Mouse (Mus musculus) erythroblast, embryonic 14.5 days (primary cell): ENCODE data around the gene Orc1. TPM values are rescaled to one million over a fixed set of nuclear protein-coding genes. Genes with fewer than 3 reads are reported as not detected.

Experiments used
- H3K27me3 ChIP-seq: 2 replicates; pipeline ENCODE4 v1.6.1; 2012; ENCODE audit warnings: inconsistent platforms; ENCODE audit not compliant: control insufficient read depth
- H3K36me3 ChIP-seq: 2 replicates; pipeline ENCODE4 v1.6.1; 2012; ENCODE audit warnings: mild to moderate bottlenecking, inconsistent platforms; ENCODE audit not compliant: control insufficient read depth
- H3K4me1 ChIP-seq: 2 replicates; pipeline ENCODE4 v1.6.1; 2012; ENCODE audit warnings: inconsistent platforms; ENCODE audit not compliant: control insufficient read depth
- H3K4me3 ChIP-seq: replicated peaks from 2 replicates; pipeline ENCODE3; 2012; ENCODE audit warnings: moderate library complexity, mild to moderate bottlenecking, inconsistent platforms
- H3K9me3 ChIP-seq: 2 replicates; pipeline ENCODE4 v1.6.1; 2012; ENCODE audit warnings: low read length, inconsistent platforms, mixed read lengths; ENCODE audit not compliant: control insufficient read depth
- GATA1 ChIP-seq: IDR thresholded peaks from 2 replicates; pipeline ENCODE4 v1.6.1; 2012; ENCODE audit warnings: low read length, inconsistent platforms, mixed read lengths
- TAL1 ChIP-seq: IDR thresholded peaks from 3 replicates; pipeline ENCODE4 v1.6.1; 2012; ENCODE audit warnings: low read length, inconsistent platforms, mixed read lengths
- polyA plus RNA-seq: library from polyadenylated mRNA; stranded (reverse); fragments of >175 nt; gene quantifications from 2 replicates; pipeline ENCODE4 v1.2.3, GENCODE M21; 2012

Gene Orc1
- 1.0 and 1.3 TPM in 2 replicates for polyA plus RNA-seq

DNA sequence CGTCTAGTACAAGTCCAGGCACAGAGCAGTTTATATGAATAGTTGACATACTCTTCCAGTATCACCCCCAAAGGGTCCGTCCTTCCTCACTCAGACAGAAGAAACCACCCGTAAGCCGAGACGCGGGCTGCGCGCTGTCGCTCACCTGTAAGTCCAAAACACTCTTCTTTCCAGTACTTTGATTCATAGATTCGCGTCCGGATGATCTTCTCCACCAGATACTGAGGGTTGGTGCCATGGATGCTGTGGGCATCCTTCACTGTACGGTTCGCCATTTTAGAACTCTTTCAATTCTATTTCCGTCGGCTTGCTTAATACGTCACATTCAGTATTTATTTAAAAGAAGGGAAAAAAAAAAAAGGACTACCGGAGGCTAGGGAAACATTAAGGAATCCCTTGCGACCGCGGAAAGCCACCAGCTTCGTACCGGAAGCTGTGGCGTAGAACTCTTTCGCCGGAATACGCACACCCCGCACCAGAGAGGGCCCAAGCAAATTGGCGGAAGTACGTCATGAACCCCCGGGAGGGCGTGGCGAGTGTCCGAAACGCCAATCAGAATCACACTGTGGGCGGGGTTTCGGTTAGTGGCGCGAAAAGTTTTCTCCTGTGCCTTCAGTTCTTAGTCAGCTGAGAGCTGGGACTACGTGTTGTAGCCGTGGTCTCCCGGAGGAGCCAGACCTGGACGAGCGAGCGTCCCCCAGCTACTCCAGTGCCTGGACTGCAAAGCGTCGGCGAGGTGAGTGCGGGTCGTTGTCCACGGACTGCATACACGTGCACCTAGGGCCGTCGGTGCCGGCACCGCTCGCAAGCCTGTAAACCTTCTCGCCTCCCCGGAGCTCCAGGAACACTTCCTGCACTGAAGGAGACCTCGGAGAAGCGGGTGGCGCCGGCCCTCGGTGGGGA is at the start of gene Orc1, which contains the start of gene Prpf38a:
Gene Orc1, plus strand, starts transcription at position 584 of the 903 bp plus-strand sequence.
Gene Prpf38a, minus strand, starts transcription at position 497 of the 903 bp plus-strand sequence.
- Histone ChIP-seq H3K4me3 (peak within 1 kb of the TSS; percentile 98), H3K4me1 (peaks cover 44% of the 10 kb centered on the region), H3K9me3 (peaks cover 10% of the 10 kb centered on the region), H3K36me3 (peaks cover 63% of the 10 kb centered on the region), H3K27me3 (no peaks in the 10 kb centered on the region)
- no peak for TF ChIP-seq TAL1
- no peak for TF ChIP-seq GATA1

DNA sequence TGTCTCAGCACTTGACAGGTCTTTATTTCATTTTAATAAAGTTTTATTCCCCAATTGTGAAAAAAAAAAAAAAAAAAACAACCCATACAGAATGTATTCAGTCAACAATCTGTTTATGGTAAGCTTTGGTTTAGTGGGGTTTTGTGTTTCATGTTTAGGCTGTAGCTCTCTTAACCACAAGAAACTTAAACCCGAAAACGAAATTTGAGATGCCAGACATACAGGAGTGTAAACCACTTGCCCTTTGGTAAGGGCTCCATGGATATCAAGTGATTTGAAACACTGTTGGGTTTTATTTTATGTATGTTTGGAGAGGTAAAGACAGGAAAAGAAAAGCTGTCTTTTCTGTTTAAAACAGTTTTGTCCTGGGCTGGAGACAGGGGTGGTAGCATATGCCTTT is 39.5 kb upstream of the Orc1 start:
- Histone ChIP-seq H3K9me3 (no peaks in the 10 kb centered on the region), H3K4me3 (no peak overlapping the region), H3K36me3 (peaks cover 12% of the 10 kb centered on the region), H3K27me3 (no peaks in the 10 kb centered on the region), H3K4me1 (no peaks in the 10 kb centered on the region)
- TF ChIP-seq GATA1 (no peak), TAL1 (no peak)

DNA sequence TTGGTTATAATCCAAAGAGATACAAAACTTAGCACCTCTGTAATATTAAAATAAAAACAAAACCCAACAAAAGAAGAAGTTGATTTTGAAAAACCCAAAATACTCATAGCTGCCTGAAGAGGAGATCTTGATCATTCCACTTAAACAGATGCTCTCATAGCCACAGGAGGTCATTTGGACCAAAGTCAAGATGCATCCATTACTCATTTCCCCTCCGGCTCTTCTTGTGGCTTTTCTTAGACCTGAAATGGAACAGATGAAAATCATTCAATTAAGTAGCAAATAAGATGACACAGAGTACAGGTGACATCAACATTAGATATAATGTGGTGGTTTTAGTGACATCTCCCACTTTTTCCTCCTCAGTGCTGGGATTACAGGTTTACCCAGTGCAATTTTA is 14.2 kb upstream of the Orc1 start:
- Histone ChIP-seq H3K27me3 (no peaks in the 10 kb centered on the region), H3K9me3 (no peaks in the 10 kb centered on the region), H3K4me3 (no peak overlapping the region), H3K4me1 (no peaks in the 10 kb centered on the region), H3K36me3 (peaks cover 100% of the 10 kb centered on the region)
- TF ChIP-seq GATA1 (no peak), TAL1 (no peak)

DNA sequence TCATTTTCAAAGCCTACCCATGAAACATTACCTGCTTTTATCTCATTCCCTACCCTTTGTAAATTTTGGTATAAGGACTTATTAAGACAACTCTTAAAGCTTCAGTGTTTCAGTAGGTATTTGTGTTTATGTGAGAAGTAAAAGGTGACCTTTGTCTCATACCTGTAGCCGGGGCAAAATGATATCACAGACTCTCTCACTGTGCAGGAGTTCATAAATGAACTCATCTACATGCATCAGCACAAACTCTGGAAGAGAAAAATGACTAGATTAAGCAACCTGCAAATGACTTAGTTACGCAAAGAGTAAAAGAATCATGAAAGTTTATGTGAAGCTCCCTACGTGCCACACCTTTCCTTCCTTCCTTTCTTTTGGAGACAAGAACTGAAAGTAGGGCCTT is 6.6 kb upstream of the Orc1 start:
- Histone ChIP-seq H3K27me3 (no peaks in the 10 kb centered on the region), H3K4me1 (peaks cover 6% of the 10 kb centered on the region), H3K36me3 (peaks cover 89% of the 10 kb centered on the region), H3K9me3 (no peaks in the 10 kb centered on the region), H3K4me3 (no peak overlapping the region)
- TF ChIP-seq GATA1: no peak
- TF ChIP-seq TAL1: no peak

DNA sequence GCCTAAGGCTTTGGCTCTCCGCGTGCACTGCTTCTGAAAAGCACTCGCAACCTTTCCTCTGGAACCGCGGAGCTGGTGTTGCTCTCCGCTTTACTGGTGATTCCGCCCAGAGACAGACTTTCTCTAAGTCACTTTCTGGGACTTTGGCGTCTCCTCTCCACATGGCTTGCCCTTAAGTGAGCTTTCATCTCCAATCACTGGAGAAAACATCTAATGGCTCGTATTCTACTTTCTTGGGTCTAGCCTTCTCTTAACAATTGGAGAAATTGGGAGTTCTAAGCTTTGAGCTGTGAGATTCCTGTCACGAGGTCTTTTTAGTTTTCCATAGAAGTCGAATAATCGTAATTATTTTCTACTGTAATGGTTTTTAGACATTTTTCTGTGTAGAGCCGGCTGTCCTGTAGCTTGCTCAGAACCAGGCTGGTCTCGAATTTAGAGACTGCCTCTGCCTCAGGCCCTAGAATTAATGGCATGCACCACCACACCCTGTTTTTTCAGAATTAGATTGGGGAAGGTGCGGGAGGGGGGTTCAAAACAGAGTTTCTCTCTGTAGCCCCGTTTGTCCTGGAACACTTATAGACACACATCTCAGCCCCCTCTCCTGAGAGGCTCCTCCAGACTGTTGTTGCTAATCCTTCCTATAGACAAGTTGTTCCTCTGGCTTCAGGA is 654 bp downstream of the Orc1 start:
- Histone ChIP-seq H3K4me3 (peak overlapping the region; percentile 98), H3K27me3 (no peaks in the 10 kb centered on the region), H3K4me1 (peaks cover 49% of the 10 kb centered on the region), H3K36me3 (peaks cover 61% of the 10 kb centered on the region), H3K9me3 (peaks cover 10% of the 10 kb centered on the region)
- no peak for TF ChIP-seq TAL1
- no peak for TF ChIP-seq GATA1

DNA sequence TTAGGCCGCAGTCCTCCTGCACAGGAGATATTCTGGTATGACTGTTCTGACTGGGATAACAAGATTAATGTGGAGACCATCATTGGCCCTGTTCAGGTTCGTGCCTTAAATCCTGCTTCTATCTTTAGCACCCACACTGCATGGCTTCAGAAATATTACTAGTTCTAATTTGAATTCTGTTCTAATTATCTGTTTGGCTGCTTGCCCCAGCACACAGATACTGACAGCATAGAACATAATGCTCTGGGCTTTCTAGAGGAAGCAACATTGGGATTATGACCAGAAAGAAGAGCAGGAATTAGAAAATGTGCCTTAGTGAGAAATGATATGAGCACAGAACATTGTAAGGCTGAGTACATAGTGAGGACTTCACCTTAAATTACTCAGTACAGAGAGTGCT is 14.2 kb downstream of the Orc1 start:
- no peak overlapping the region for H3K4me3 ChIP-seq
- no peaks in the 10 kb centered on the region for H3K27me3 ChIP-seq
- peaks cover 98% of the 10 kb centered on the region for H3K36me3 ChIP-seq
- TF ChIP-seq GATA1 (no peak), TAL1 (no peak)
- no peaks in the 10 kb centered on the region for H3K9me3 ChIP-seq
- H3K4me1 ChIP-seq: peaks cover 11% of the 10 kb centered on the region

DNA sequence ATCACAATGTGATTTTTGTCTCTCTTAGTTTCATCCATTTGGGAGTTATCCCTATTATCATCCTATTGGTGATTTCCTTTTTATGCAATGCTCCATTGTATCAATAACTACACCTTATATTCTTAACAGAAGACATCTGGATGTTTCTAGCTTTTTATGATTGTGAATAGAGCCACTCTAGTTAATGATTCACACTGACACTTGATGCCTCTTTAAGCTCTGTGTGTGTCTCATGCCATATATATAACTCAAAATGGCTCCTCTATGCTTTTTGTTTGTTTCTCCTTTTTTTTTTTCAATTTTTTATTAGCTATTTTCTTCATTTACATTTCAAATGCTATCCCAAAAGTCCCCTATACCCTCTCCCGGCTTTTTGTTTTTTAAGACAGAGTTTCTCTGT is 16.6 kb downstream of the Orc1 start:
- Histone ChIP-seq H3K27me3 (no peaks in the 10 kb centered on the region), H3K4me3 (no peak overlapping the region), H3K36me3 (peaks cover 97% of the 10 kb centered on the region), H3K9me3 (no peaks in the 10 kb centered on the region), H3K4me1 (peaks cover 3% of the 10 kb centered on the region)
- TF ChIP-seq GATA1 (no peak), TAL1 (no peak)

DNA sequence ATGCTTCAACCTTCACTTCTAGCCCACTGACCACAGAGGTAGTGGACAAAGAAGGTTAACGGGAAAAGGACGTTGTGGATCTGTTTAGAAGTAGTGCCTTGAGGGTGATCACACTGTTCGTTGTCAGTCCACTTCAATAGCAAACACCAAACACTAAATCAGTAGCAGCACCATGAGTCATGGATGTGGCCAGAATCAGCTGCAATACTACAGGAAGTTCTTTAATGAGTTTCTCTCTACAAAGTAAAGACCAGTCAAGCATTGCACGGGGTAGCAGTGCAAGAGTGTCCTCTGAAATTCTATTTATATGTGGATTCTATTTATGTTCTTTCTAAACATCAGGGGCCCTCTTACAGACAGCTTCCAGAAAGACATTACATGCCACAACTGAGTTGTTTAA is 19.1 kb downstream of the Orc1 start:
- Histone ChIP-seq H3K36me3 (peaks cover 93% of the 10 kb centered on the region), H3K27me3 (no peaks in the 10 kb centered on the region), H3K9me3 (no peaks in the 10 kb centered on the region), H3K4me3 (no peak overlapping the region), H3K4me1 (no peaks in the 10 kb centered on the region; the same call in 1 of the 2 replicates)
- TF ChIP-seq GATA1 (no peak), TAL1 (no peak)

DNA sequence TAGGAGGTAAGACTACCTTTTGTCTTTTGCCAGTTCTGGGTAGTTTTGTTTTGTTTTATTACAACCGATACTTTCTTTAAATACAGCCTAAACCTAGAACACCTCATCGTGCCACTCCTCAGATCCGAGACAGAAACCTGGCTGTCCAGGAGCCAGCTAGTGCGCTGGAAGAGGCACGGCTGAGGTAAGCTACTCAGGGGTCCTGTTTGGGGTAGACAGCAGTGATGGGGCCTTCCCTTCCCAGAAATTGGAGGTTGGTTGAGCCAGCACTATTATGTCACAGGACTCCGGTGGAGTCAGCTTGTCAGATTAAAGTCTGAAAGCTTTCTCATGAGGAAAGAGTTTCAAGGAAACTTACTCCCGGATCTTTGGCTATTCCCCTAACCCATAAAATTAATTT is 22.6 kb downstream of the Orc1 start:
- no peaks in the 10 kb centered on the region for H3K9me3 ChIP-seq
- no peak overlapping the region for H3K4me3 ChIP-seq
- H3K4me1 ChIP-seq: no peaks in the 10 kb centered on the region
- no peaks in the 10 kb centered on the region for H3K27me3 ChIP-seq
- peaks cover 93% of the 10 kb centered on the region for H3K36me3 ChIP-seq
- TF ChIP-seq TAL1: no peak
- no peak for TF ChIP-seq GATA1
